Mouse (Mus musculus): ENCODE data around the gene Uckl1.
A peak's percentile ranks its signal among the peaks of the same experiment; 100 is the strongest.

Uckl1 gene

DNA sequence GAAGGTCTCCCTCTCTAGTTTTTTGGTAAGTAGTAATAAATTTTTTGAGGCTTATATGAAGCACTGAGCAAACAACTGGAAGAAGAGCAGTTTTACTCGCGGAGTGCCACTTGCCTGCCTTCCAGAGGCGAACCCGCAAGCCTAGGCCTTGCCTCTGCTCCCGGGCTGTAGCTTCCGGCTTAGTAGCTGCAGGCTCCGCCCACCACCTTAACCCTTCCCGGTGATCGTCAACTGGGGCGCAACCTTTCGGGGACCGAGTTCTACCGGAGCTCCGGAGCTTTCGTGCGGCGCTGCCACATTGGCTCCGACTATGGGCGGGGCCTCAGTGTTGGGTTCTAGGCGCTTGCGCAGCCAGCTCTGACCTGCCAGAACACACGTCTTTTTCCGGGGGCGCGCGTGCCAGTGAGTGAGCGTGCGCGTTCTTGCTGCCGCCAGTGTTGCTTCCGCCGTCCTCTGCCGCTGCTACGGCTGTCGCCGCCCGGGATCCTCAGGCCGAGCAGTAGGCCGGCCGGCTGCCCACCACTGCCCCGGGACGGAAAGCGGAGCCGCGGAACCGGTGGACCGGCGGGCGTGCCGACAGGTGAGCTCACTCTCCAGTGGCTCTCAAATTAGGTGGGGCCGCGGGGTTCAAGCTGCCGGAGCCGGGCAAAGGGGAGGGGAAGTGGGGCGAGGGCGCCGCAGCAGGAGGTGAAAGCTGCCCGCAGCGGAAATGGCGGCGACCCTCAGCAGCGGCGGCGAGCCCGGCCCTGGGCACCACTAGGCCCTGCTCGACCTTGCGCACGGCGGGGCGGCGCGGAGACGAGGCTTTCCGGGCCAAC lies 64.4 kb downstream of the Uckl1 start, which contains the start of gene Dnajc5:
Gene Dnajc5 (plus strand): TSS at position 368 of the 818 bp plus-strand sequence.
- peak; percentile 97 for DNase-seq (ENCODE audit: inconsistent ontology term)

DNA sequence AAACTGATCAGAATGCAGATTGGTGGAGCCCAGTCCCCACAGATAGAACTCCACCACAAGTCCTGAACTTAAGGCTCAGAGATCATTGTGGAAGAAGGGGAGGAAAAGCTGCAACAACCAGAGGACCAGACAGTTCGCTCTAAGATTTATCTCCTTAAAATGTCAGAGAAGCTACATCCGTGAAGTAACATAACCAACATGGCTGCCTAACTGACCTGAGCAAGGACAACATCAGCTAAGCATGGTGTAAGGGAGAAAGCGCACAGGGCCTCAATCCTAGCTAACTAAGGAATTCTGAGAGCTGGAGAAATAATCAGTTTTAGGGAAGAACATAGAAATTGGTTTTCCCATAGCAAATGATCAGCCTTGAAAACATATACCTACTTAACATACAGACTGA lies 65.5 kb downstream of the Uckl1 start:
- DNase-seq (ENCODE audit: inconsistent ontology term): no peak
